Mouse (Mus musculus): Measurements from ENCODE around the gene Fndc3b. TPM values are rescaled to one million over a fixed set of nuclear protein-coding genes. Genes with fewer than 3 reads are reported as not detected.

Fndc3b gene
- polyA plus RNA-seq, 1 experiment, result 23.7 TPM

- peaks cover 13% of the 10 kb centered on the region for H3K79me3 ChIP-seq (ENCODE audit: low read depth)
- H3ac ChIP-seq (ENCODE audit: control insufficient read depth, insufficient read length, low read depth), result no peak overlapping the region
- H3K79me2 ChIP-seq (ENCODE audit: control insufficient read depth, insufficient read depth), result peaks cover 89% of the 10 kb centered on the region
- TF ChIP-seq USF1 (IDR thresholded peaks at IDR 0.05; ENCODE audit: low read depth) (no peak), MAX (IDR thresholded peaks at IDR 0.05) (no peak), FOSL1 (IDR thresholded peaks at IDR 0.05; ENCODE audit: insufficient read depth, low read length, poor library complexity, severe bottlenecking) (no peak), MYOG (IDR thresholded peaks at IDR 0.05; ENCODE audit: control insufficient read depth, extremely low read depth, insufficient read length) (no peak), CTCF (IDR thresholded peaks at IDR 0.05; ENCODE audit: control insufficient read depth, insufficient read depth, insufficient read length) (no peak), CEBPB (IDR thresholded peaks at IDR 0.05; ENCODE audit: low read depth) (no peak), MYOD1 (IDR thresholded peaks at IDR 0.05; ENCODE audit: control insufficient read depth, insufficient read length, low read depth) (no peak)
- H3K36me3 ChIP-seq (ENCODE audit: control insufficient read depth, insufficient read depth), result peaks cover 3% of the 10 kb centered on the region
- H3K27me3 ChIP-seq (ENCODE audit: control insufficient read depth, insufficient read depth, insufficient read length), result no peaks in the 10 kb centered on the region
- no peak overlapping the region for H3K4me3 ChIP-seq (ENCODE audit: insufficient read depth, poor library complexity, severe bottlenecking)
Observed at GRCm38 (mm10) chr3:27562476-27562875, 148.6 kb downstream of the Fndc3b start.

- TF ChIP-seq CEBPB (IDR thresholded peaks at IDR 0.05; ENCODE audit: low read depth) (no peak), CTCF (IDR thresholded peaks at IDR 0.05; ENCODE audit: control insufficient read depth, insufficient read depth, insufficient read length) (no peak), USF1 (IDR thresholded peaks at IDR 0.05; ENCODE audit: low read depth) (no peak), MYOD1 (IDR thresholded peaks at IDR 0.05; ENCODE audit: control insufficient read depth, insufficient read length, low read depth) (no peak), MAX (IDR thresholded peaks at IDR 0.05) (no peak), FOSL1 (IDR thresholded peaks at IDR 0.05; ENCODE audit: insufficient read depth, low read length, poor library complexity, severe bottlenecking) (no peak), MYOG (IDR thresholded peaks at IDR 0.05; ENCODE audit: control insufficient read depth, extremely low read depth, insufficient read length) (no peak)
- no peaks in the 10 kb centered on the region for H3K27me3 ChIP-seq (ENCODE audit: control insufficient read depth, insufficient read depth, insufficient read length)
Observed at GRCm38 (mm10) chr3:27561921-27562320, 149.2 kb downstream of the Fndc3b start.

DNA sequence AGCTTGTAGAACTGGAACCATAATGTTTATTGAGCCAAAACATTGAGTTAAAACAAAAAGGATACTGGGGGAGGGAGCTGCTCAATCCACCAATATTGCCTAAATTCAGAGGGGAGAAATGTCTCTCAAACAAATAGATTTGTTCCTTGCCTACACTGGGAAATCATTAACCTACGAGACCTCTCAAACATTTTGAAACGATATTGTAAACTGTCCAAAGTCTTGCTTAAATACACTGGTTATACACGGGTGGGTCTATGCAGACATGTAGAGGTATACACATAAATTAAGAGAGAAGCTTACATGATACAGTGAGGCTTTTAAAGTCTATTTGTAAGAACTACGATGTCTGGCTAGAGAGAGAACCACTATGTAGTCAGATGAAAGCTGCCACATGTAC lies 151.8 kb downstream of the Fndc3b start:
- H3K27me3 ChIP-seq (ENCODE audit: control insufficient read depth, insufficient read depth, insufficient read length), result no peaks in the 10 kb centered on the region
- no peak overlapping the region for H3K4me3 ChIP-seq (ENCODE audit: insufficient read depth, poor library complexity, severe bottlenecking)
- peaks cover 8% of the 10 kb centered on the region for H3K79me3 ChIP-seq (ENCODE audit: low read depth)
- TF ChIP-seq USF1 (IDR thresholded peaks at IDR 0.05; ENCODE audit: low read depth) (no peak), CEBPB (IDR thresholded peaks at IDR 0.05; ENCODE audit: low read depth) (no peak), MAX (IDR thresholded peaks at IDR 0.05) (no peak), MYOG (IDR thresholded peaks at IDR 0.05; ENCODE audit: control insufficient read depth, extremely low read depth, insufficient read length) (no peak), FOSL1 (IDR thresholded peaks at IDR 0.05; ENCODE audit: insufficient read depth, low read length, poor library complexity, severe bottlenecking) (no peak), CTCF (IDR thresholded peaks at IDR 0.05; ENCODE audit: control insufficient read depth, insufficient read depth, insufficient read length) (no peak), MYOD1 (IDR thresholded peaks at IDR 0.05; ENCODE audit: control insufficient read depth, insufficient read length, low read depth) (no peak)
- H3ac ChIP-seq (ENCODE audit: control insufficient read depth, insufficient read length, low read depth), result no peak overlapping the region
- peaks cover 72% of the 10 kb centered on the region for H3K79me2 ChIP-seq (ENCODE audit: control insufficient read depth, insufficient read depth)
- peaks cover 17% of the 10 kb centered on the region for H3K36me3 ChIP-seq (ENCODE audit: control insufficient read depth, insufficient read depth)

More at GRCm38 (mm10) chr3:27561921-27562320, 149.2 kb downstream of the Fndc3b start:
- Histone ChIP-seq H3K36me3 (ENCODE audit: control insufficient read depth, insufficient read depth) (peaks cover 3% of the 10 kb centered on the region), H3K79me3 (ENCODE audit: low read depth) (peaks cover 15% of the 10 kb centered on the region), H3K4me3 (ENCODE audit: insufficient read depth, poor library complexity, severe bottlenecking) (no peak overlapping the region), H3K79me2 (ENCODE audit: control insufficient read depth, insufficient read depth) (peaks cover 92% of the 10 kb centered on the region), H3ac (ENCODE audit: control insufficient read depth, insufficient read length, low read depth) (no peak overlapping the region)

GRCm38 (mm10) chr3:27557100-27558004 lies 153.8 kb downstream of the Fndc3b start:
- H3K36me3 ChIP-seq (ENCODE audit: control insufficient read depth, insufficient read depth), result peaks cover 33% of the 10 kb centered on the region
- no peak overlapping the region for H3K4me3 ChIP-seq (ENCODE audit: insufficient read depth, poor library complexity, severe bottlenecking)
- H3K79me3 ChIP-seq (ENCODE audit: low read depth), result peaks cover 6% of the 10 kb centered on the region
- peaks cover 66% of the 10 kb centered on the region for H3K79me2 ChIP-seq (ENCODE audit: control insufficient read depth, insufficient read depth)
- H3K27me3 ChIP-seq (ENCODE audit: control insufficient read depth, insufficient read depth, insufficient read length), result no peaks in the 10 kb centered on the region
- no peak overlapping the region for H3ac ChIP-seq (ENCODE audit: control insufficient read depth, insufficient read length, low read depth)
- TF ChIP-seq MYOD1 (IDR thresholded peaks at IDR 0.05; ENCODE audit: control insufficient read depth, insufficient read length, low read depth) (no peak), MAX (IDR thresholded peaks at IDR 0.05) (no peak), USF1 (IDR thresholded peaks at IDR 0.05; ENCODE audit: low read depth) (no peak), CTCF (IDR thresholded peaks at IDR 0.05; ENCODE audit: control insufficient read depth, insufficient read depth, insufficient read length) (no peak), MYOG (IDR thresholded peaks at IDR 0.05; ENCODE audit: control insufficient read depth, extremely low read depth, insufficient read length) (no peak)

DNA sequence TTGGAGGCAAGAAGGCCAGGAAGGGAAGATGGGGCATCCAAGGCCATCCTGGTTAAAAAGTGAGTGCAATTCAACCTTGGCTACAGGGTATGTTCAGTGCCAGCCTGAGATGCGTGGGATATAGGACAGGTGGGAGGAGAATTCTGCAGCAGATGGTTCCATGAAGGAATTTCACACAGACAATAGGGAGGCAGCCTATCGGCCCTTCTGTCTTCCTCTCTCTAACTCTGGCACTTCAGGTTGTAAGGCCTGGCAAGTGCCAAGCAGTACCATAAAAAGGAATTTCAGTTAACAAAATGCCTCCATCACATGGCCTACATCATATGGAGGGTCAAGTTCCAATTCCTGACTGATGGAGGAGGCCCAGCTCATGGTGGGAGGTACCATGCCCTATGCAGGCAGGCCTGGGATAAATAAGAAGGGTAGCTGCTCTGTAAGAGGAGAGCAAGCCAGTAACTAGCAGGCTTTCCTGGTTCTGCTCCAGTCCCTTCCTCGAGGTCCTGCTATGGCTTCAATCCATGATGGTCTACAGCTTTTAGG lies 155.6 kb downstream of the Fndc3b start:
- no peak for TF ChIP-seq MAX (IDR thresholded peaks at IDR 0.05)
- TF ChIP-seq FOSL1 (IDR thresholded peaks at IDR 0.05; ENCODE audit: insufficient read depth, low read length, poor library complexity, severe bottlenecking), result no peak
- TF ChIP-seq CTCF (IDR thresholded peaks at IDR 0.05; ENCODE audit: control insufficient read depth, insufficient read depth, insufficient read length), result no peak
- TF ChIP-seq MYOG (IDR thresholded peaks at IDR 0.05; ENCODE audit: control insufficient read depth, extremely low read depth, insufficient read length), result no peak
- TF ChIP-seq USF1 (IDR thresholded peaks at IDR 0.05; ENCODE audit: low read depth), result no peak
- no peak for TF ChIP-seq CEBPB (IDR thresholded peaks at IDR 0.05; ENCODE audit: low read depth)
- no peak for TF ChIP-seq MYOD1 (IDR thresholded peaks at IDR 0.05; ENCODE audit: control insufficient read depth, insufficient read length, low read depth)
- H3ac ChIP-seq (ENCODE audit: control insufficient read depth, insufficient read length, low read depth), result no peak overlapping the region
- no peaks in the 10 kb centered on the region for H3K27me3 ChIP-seq (ENCODE audit: control insufficient read depth, insufficient read depth, insufficient read length)
- H3K79me3 ChIP-seq (ENCODE audit: low read depth), result peaks cover 8% of the 10 kb centered on the region
- H3K79me2 ChIP-seq (ENCODE audit: control insufficient read depth, insufficient read depth), result peaks cover 48% of the 10 kb centered on the region
- peaks cover 39% of the 10 kb centered on the region for H3K36me3 ChIP-seq (ENCODE audit: control insufficient read depth, insufficient read depth)
- no peak overlapping the region for H3K4me3 ChIP-seq (ENCODE audit: insufficient read depth, poor library complexity, severe bottlenecking)

All from C2C12 (cell line).